Mouse (Mus musculus): Measurements from ENCODE around the gene Vps29. TPM values are rescaled to one million over a fixed set of nuclear protein-coding genes. Genes with fewer than 3 reads are reported as not detected.

Gene Vps29
- polyA plus RNA-seq (2012; rRNA removed; ENCODE audit: low replicate concordance), result 31.2 and 61.1 TPM in 2 replicates

DNA sequence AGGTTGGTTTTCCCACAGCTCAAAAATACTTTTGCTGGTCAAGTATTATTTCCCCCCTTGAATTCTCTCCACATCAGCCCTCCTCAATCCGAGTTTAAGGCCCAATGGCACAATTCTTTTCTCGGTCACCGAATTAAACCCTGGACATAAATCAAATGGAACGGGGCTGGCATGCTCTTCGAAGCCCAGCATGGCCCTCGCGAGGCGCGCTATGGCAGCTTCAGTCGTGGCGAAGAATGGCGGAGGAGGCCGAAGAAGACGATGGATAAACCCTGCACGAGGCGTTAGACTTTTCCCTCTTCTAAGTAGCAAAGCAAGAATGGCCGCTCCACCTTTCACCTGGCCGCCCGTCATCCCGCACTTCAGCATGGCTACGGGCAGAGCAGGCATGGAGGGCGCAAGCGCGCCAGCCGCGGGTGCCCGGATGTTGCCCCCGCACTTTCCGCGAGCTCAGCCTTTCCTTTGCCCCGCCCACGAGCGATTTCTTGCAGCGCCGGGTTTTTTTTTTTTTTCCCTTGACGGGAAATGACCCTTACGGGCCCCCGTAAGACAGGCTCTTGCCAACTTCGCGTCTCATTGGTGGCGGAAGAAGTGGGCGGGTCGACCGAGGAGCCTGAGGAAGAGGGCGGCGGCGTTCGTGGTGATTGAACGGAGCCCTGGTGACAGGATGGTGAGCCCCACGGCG, at the start of gene Vps29, which contains the start of gene Rad9b:
Gene Vps29 (plus strand): TSS at position 563 of the 685 bp plus-strand sequence.
Gene Rad9b (minus strand): TSS at position 427 of the 685 bp plus-strand sequence.

GRCm38 (mm10) chr5:122371591-122372191, 17.5 kb downstream of the Vps29 start, which contains the start of gene Gpn3:
Gpn3 (plus strand) TSS chr5:122371876.

DNA sequence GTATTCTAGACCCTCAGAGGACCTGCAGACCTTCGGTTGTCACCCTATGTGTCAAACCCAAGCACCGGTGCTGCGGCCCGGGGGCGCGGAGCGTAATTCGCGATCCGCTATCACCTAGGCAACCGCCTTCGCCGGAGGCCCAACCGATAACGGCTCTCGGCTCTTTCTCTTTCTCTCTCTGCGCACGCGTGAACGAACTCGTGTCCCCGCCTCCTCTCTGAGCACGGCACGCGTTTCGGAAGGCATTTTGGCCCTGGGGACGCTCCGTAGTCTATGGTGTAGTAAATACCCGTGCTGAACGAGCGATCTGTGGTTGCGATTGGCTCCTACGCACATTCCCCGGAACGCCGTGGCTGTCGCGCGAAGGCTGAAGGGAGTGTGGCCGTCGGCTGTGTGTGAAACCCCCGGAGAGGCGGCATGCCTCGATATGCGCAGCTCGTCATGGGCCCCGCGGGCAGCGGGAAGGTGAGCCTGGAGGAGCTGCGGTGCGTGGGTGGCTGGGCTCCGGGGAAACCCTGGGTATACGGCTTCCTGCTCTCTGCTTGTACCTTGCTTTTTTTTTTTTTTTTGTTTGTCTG, 18.1 kb downstream of the Vps29 start, which contains the start of gene Fam216a:
Gene Fam216a (minus strand): TSS at position 173 of the 578 bp plus-strand sequence.

GRCm38 (mm10) chr5:122391786-122392180, 37.6 kb downstream of the Vps29 start, which contains the start of gene Arpc3:
Arpc3 (plus strand) TSS chr5:122391878.

Other genes with a start within 250 kb of the Vps29 start
- gene Ccdc63, start 213.5 kb upstream of the Vps29 start, polyA plus RNA-seq (2012; rRNA removed; ENCODE audit: low replicate concordance), result 0.10 TPM in 1 of 2 replicates, not detected in the other
- gene Ppp1cc, start 196.1 kb upstream of the Vps29 start, polyA plus RNA-seq (2012; rRNA removed; ENCODE audit: low replicate concordance), result 70.2 and 75.3 TPM in 2 replicates
- gene Hvcn1, start 147.6 kb upstream of the Vps29 start, polyA plus RNA-seq (2012; rRNA removed; ENCODE audit: low replicate concordance), result 76.5 and 101 TPM in 2 replicates
- gene Tctn1, start 89.9 kb upstream of the Vps29 start, polyA plus RNA-seq (2012; rRNA removed; ENCODE audit: low replicate concordance), result 28.1 and 30.6 TPM in 2 replicates
- 27.0 and 34.2 TPM in 2 replicates for gene Pptc7, start 70.0 kb upstream of the Vps29 start, polyA plus RNA-seq (2012; rRNA removed; ENCODE audit: low replicate concordance)
- gene Rad9b, start 136 bp upstream of the Vps29 start, polyA plus RNA-seq (2012; rRNA removed; ENCODE audit: low replicate concordance), result 4.3 and 9.5 TPM in 2 replicates
- 27.6 and 62.0 TPM in 2 replicates for gene Gpn3, start 17.5 kb downstream of the Vps29 start, polyA plus RNA-seq (2012; rRNA removed; ENCODE audit: low replicate concordance)
- gene Fam216a, start 18.0 kb downstream of the Vps29 start, polyA plus RNA-seq (2012; rRNA removed; ENCODE audit: low replicate concordance), result 17.4 and 21.1 TPM in 2 replicates
- 98.2 and 102 TPM in 2 replicates for gene Arpc3, start 37.5 kb downstream of the Vps29 start, polyA plus RNA-seq (2012; rRNA removed; ENCODE audit: low replicate concordance)
- gene Anapc7, start 67.3 kb downstream of the Vps29 start, polyA plus RNA-seq (2012; rRNA removed; ENCODE audit: low replicate concordance), result 24.2 and 24.7 TPM in 2 replicates
- gene Atp2a2, start 147.9 kb downstream of the Vps29 start, polyA plus RNA-seq (2012; rRNA removed; ENCODE audit: low replicate concordance), result 48.5 and 50.7 TPM in 2 replicates